Mouse (Mus musculus) lung, postnatal 10 days (tissue): Measurements from ENCODE around the gene Ddx51.
A peak's percentile ranks its signal among the peaks of the same experiment; 100 is the strongest.

ENCODE experiments used
- DNase-seq: peaks from one replicate; pipeline ENCODE4 v3.0.0; 2021

Gene Ddx51

GRCm38 (mm10) chr5:110652719-110653648 lies at the start of gene Ddx51, which contains the start of gene Noc4l:
Gene Ddx51, plus strand, starts transcription at chr5:110653451.
Gene Noc4l, minus strand, starts transcription at chr5:110653417.
- peak; percentile 96 for DNase-seq

- no peak for DNase-seq
Measured at GRCm38 (mm10) chr5:110604311-110604710, 48.9 kb upstream of the Ddx51 start.

GRCm38 (mm10) chr5:110605531-110606221 lies 47.6 kb upstream of the Ddx51 start:
- DNase-seq: no peak

- peak; percentile 25 for DNase-seq
Measured at GRCm38 (mm10) chr5:110607767-110608166, 45.5 kb upstream of the Ddx51 start.

GRCm38 (mm10) chr5:110608336-110608735 lies 44.9 kb upstream of the Ddx51 start:
- DNase-seq: no peak

- DNase-seq: no peak
Measured at GRCm38 (mm10) chr5:110608941-110609340, 44.3 kb upstream of the Ddx51 start.

GRCm38 (mm10) chr5:110609425-110609824 lies 43.8 kb upstream of the Ddx51 start:
- DNase-seq: no peak

GRCm38 (mm10) chr5:110609868-110610267 lies 43.4 kb upstream of the Ddx51 start:
- DNase-seq: no peak

- no peak for DNase-seq
Measured at GRCm38 (mm10) chr5:110610484-110610883, 42.8 kb upstream of the Ddx51 start.

- no peak for DNase-seq
Measured at GRCm38 (mm10) chr5:110611435-110612158, 41.7 kb upstream of the Ddx51 start.

GRCm38 (mm10) chr5:110619226-110619625 lies 34.0 kb upstream of the Ddx51 start:
- no peak for DNase-seq

GRCm38 (mm10) chr5:110624319-110624718 lies 28.9 kb upstream of the Ddx51 start:
- DNase-seq: no peak

GRCm38 (mm10) chr5:110627351-110627750 lies 25.9 kb upstream of the Ddx51 start:
- no peak for DNase-seq

GRCm38 (mm10) chr5:110628156-110628555 lies 25.1 kb upstream of the Ddx51 start:
- no peak for DNase-seq

GRCm38 (mm10) chr5:110629525-110630120 lies 23.6 kb upstream of the Ddx51 start:
- peak; percentile 27 for DNase-seq

GRCm38 (mm10) chr5:110635951-110636707 lies 17.1 kb upstream of the Ddx51 start:
- DNase-seq: peak; percentile 32

GRCm38 (mm10) chr5:110638306-110639074 lies 14.8 kb upstream of the Ddx51 start:
- no peak for DNase-seq

GRCm38 (mm10) chr5:110639459-110639858 lies 13.8 kb upstream of the Ddx51 start:
- DNase-seq: peak; percentile 83

- no peak for DNase-seq
Measured at GRCm38 (mm10) chr5:110646377-110646776, 6.9 kb upstream of the Ddx51 start.

- DNase-seq: no peak
Measured at GRCm38 (mm10) chr5:110653686-110654085, 435 bp downstream of the Ddx51 start.

- no peak for DNase-seq
Measured at GRCm38 (mm10) chr5:110659682-110660081, 6.4 kb downstream of the Ddx51 start.
